Mouse (Mus musculus) cortical plate, adult 2 months (tissue): ENCODE results near the gene Tmem107. TPM values are rescaled to one million over a fixed set of nuclear protein-coding genes. Genes with fewer than 3 reads are reported as not detected.

Experiments
- H3K27ac ChIP-seq: fragments of 200-500 bp; 2 replicates; pipeline ENCODE4 v1.5.1; 2012; ENCODE audit warnings: low read length, control low read depth, inconsistent platforms; ENCODE audit not compliant: insufficient read depth
- H3K4me1 ChIP-seq: fragments of 200-500 bp; 2 replicates; pipeline ENCODE4 v1.6.1; 2011; ENCODE audit warnings: low read length; ENCODE audit not compliant: control insufficient read depth, insufficient read depth
- H3K4me3 ChIP-seq: fragments of 200-500 bp; 2 replicates; pipeline ENCODE4 v1.5.1; 2011; ENCODE audit warnings: mild to moderate bottlenecking, low read length, control low read depth; ENCODE audit not compliant: insufficient read depth
- CTCF ChIP-seq: fragments of 200-500 bp; IDR thresholded peaks from 2 replicates; pipeline ENCODE4 v1.5.1; 2011; ENCODE audit warnings: mild to moderate bottlenecking, control low read depth, low read length; ENCODE audit not compliant: insufficient read depth; ENCODE audit errors: extremely low read depth
- POLR2A ChIP-seq: fragments of 200-500 bp; IDR thresholded peaks from 2 replicates; pipeline ENCODE4 v1.6.1; 2011; ENCODE audit warnings: mild to moderate bottlenecking, low read length, control low read depth; ENCODE audit not compliant: insufficient read depth; ENCODE audit errors: extremely low read depth
- polyA plus RNA-seq: library from polyadenylated mRNA; depleted of rRNA; stranded (reverse); fragments of >200 nt; gene quantifications from 2 replicates; pipeline ENCODE4 v1.2.3, GENCODE M21; 2012

Gene Tmem107
- polyA plus RNA-seq, 1 experiment = 21.4 TPM

GRCm38 (mm10) chr11:69104487-69104886 lies 33.9 kb downstream of the Tmem107 start:
- peaks cover 2% of the 10 kb centered on the region; the same call in 1 of the 2 replicates for H3K4me1 ChIP-seq
- TF ChIP-seq POLR2A (no peak), CTCF (no peak)
- H3K4me3 ChIP-seq = no peak overlapping the region
- H3K27ac ChIP-seq = no peak overlapping the region

DNA sequence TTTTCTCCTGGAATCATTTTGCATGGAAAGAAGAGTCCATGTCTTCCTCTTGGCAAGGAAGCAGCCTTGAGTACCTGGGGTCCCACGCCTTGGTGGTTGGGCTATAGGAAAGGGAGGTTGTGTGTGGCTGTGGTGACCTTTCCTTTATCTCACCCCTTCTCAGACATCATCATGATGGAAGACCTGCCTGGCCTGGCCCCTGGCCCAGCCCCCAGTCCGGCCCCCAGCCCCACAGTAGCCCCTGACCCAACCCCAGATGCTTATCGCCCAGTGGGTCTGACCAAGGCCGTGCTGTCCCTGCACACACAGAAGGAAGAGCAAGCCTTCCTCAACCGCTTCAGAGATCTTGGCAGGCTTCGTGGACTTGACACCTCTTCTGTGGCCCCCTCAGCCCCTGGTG lies 34.6 kb downstream of the Tmem107 start:
- no peak for TF ChIP-seq CTCF
- no peak for TF ChIP-seq POLR2A
- Histone ChIP-seq H3K4me1 (peaks cover 2% of the 10 kb centered on the region; the same call in 1 of the 2 replicates), H3K27ac (no peak overlapping the region), H3K4me3 (no peak overlapping the region)

DNA sequence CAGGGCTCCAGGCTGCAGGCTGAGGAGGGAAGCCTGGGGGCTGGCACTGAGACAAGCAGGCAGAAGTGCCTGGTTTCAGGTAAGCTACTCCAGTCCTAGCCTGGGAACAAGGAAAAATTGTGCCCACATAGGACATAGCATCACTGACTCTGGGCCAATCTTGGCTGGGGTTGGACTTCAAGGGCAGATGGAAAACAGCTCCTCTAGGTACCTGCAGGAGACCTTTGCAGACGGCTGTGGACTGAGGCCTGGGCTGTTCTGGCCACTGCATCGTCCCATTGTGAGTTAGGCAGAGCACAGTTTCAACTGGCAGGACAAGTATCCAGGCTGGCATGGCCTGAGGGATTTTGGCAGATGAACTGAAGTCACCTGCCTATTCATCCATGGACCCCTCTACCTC lies 35.2 kb downstream of the Tmem107 start:
- no peak for TF ChIP-seq POLR2A
- no peak for TF ChIP-seq CTCF
- no peak overlapping the region for H3K27ac ChIP-seq
- peaks cover under 1% of the 10 kb centered on the region; the same call in 1 of the 2 replicates for H3K4me1 ChIP-seq
- no peak overlapping the region for H3K4me3 ChIP-seq

- no peak for TF ChIP-seq POLR2A
- TF ChIP-seq CTCF = no peak
- Histone ChIP-seq H3K4me1 (no peaks in the 10 kb centered on the region), H3K27ac (no peak overlapping the region), H3K4me3 (no peak overlapping the region)
Measured at GRCm38 (mm10) chr11:69106299-69106698, 35.7 kb downstream of the Tmem107 start.

DNA sequence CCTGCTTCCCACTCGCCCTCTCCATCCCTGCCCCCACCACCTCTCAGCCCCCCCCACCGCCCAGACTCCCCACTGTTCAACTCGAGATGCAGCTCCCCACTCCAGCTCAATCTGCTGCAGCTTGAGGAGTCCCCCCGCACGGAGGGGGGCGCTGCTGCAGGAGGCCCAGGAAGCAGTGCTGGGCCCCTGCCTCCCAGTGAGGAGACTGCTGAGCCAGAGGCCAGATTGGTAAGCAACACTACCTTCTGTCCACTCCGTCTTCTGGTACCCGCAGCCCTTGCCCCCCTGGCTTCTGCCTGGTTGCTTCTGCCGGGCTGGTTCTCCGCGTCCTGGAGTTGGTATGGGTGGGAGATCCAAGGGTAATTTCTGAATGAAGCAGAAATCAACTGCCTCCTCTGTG lies 36.2 kb downstream of the Tmem107 start:
- Histone ChIP-seq H3K4me1 (no peaks in the 10 kb centered on the region), H3K27ac (no peak overlapping the region), H3K4me3 (no peak overlapping the region)
- TF ChIP-seq CTCF (no peak), POLR2A (peak; percentile 11; the same call in 1 of the 2 replicates)

- no peak overlapping the region for H3K27ac ChIP-seq
- TF ChIP-seq CTCF = no peak
- no peak for TF ChIP-seq POLR2A
- no peak overlapping the region for H3K4me3 ChIP-seq
- no peaks in the 10 kb centered on the region for H3K4me1 ChIP-seq
Measured at GRCm38 (mm10) chr11:69107676-69108075, 37.1 kb downstream of the Tmem107 start.

DNA sequence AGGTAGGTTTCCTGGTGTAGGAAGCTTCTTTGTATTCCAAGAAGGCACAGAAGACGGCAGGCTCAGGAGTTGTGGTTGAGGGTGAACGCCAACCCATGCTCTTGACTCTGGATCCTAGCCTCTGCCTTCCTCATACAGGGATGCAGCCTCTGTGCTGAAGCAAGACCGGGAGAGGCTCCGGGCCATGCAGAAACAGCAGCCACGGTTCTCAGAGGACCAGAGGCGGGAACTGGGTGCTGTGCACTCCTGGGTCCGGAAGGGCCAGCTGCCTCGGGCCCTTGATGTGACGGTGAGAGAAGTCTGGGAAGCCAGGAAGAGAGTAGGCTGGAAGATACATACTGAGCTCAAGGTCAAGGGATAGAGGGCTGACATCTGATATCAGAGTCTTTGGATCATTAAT lies 37.6 kb downstream of the Tmem107 start:
- Histone ChIP-seq H3K4me3 (no peak overlapping the region), H3K4me1 (no peaks in the 10 kb centered on the region), H3K27ac (no peak overlapping the region)
- TF ChIP-seq CTCF (no peak), POLR2A (no peak)

GRCm38 (mm10) chr11:69109032-69109900 lies 38.7 kb downstream of the Tmem107 start:
- no peaks in the 10 kb centered on the region for H3K4me1 ChIP-seq
- H3K4me3 ChIP-seq = no peak overlapping the region

GRCm38 (mm10) chr11:69110319-69111046 lies 39.9 kb downstream of the Tmem107 start:
- H3K27ac ChIP-seq = no peak overlapping the region
- H3K4me3 ChIP-seq = peak overlapping the region; percentile 21
- TF ChIP-seq POLR2A = peak; percentile 47; the same call in 1 of the 2 replicates
- TF ChIP-seq CTCF = no peak
- no peaks in the 10 kb centered on the region for H3K4me1 ChIP-seq

More at GRCm38 (mm10) chr11:69109032-69109900, 38.7 kb downstream of the Tmem107 start:
- H3K27ac ChIP-seq = no peak overlapping the region
- TF ChIP-seq POLR2A (0 out of 2 replicates have a peak, but pooled peaks have one; percentile 0), CTCF (no peak)
